Mouse (Mus musculus) right cerebral cortex, adult 2 months (tissue): ENCODE measurements at regions not wholly inside any gene's neighbourhood (a gene's known extent, or its start where the extent isn't known, plus 50 kb on each side); places are given as distances from the start of the nearest gene placed in this dataset.

ENCODE experiments used
- DNase-seq, 2 experiments: peaks; one replicate each; pipeline ENCODE4 v3.0.0; 2021 to 2022; ENCODE audit warnings: low spot score in 2 of 2

GRCm38 (mm10) chr19:52177088-52177791, 86.9 kb upstream of the Ins1 start:
- no peak for DNase-seq

DNA sequence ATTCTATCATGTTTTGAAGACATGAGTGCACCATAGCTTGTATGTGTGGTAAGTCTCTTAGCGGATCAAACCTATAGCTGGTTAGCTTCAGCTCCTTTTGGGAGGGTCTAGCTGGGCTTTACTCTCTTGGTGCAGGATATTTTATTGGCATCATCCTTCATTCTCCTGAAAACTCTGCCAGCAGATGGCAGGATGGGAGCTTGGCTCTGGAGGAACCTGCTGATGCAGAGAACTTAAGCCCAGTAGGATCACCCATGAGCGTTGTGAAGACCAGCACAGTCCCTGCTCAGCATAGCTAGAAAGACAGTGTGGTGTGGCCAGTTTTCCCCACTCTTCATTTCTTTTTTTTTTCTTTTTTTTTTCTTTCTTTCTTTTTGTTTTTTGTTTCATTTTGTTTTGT, 70.3 kb upstream of the Ins1 start:
- DNase-seq, result peak in 1 of 2 experiments; percentile 11

DNA sequence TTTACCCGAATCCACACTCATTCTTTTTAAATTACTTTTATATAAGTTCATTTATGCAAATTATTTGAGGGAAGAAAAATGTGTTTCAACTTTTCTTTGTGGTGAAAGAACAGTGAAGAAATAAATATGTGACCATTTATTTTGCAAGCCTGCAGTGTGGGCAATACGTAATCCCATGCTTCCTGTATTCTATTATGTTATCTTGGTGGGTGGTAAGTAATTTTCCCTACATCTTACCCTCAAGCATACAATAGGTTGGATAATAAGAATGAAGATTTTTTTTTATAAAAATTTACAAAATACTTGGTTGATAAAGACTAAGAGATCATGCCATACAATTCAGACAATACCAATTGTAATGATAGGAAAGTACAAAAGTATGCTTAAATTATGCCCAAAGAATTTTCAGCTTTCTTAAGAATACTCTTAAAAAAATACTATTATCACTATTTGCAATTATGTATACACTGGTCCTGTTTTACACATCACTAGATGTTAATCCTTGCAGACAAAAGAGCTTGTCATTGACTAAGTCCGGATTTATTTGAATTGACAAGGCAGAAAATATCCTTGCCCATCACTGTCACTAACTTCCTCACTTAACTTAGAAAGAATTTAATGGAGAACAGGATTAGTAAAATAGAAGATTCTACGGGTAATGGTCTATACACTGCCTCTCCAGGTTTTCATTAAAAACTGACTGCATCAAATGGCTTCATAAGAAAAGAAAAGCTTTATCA, 64.4 kb upstream of the Ins1 start:
- DNase-seq, result no peak

DNA sequence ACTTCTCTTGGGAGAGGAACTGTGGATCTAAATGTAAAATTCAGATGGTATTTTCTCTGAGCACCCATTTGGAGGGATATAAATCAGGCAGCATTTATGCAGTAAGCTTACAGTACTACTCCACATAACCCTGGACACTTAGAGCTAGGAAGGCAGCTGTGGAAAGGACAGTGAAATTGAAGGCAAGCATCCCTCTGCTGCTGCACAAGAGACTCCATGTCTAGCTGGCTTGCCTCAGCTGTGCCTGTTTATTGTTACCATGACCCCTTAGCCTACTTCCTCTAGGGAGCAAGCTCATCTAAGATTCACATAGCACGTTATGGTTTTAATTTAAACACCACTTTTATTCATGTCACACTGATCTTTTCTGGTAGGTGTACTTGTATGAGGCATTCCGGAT, 56.4 kb upstream of the Ins1 start:
- DNase-seq, result no peak
